Mouse (Mus musculus) thymus, adult 2 months (tissue): ENCODE data around the gene Svs1. TPM values are rescaled to one million over a fixed set of nuclear protein-coding genes. Genes with fewer than 3 reads are reported as not detected.
A peak's percentile ranks its signal among the peaks of the same experiment; 100 is the strongest.

Experiments
- DNase-seq: peaks from one replicate; pipeline ENCODE4 v3.0.0; 2021
- H3K27ac ChIP-seq: fragments of 200-500 bp; 2 replicates; pipeline ENCODE4 v1.5.1; 2012; ENCODE audit warnings: low read length, control low read depth; ENCODE audit not compliant: control insufficient read depth, insufficient read depth
- H3K27me3 ChIP-seq: fragments of 200-500 bp; 2 replicates; pipeline ENCODE4 v1.6.1; 2012; ENCODE audit warnings: mild to moderate bottlenecking, low read length, moderate library complexity, mixed read lengths; ENCODE audit not compliant: control insufficient read depth, insufficient read depth
- H3K36me3 ChIP-seq: fragments of 200-500 bp; 2 replicates; pipeline ENCODE4 v1.6.1; 2012; ENCODE audit warnings: mild to moderate bottlenecking, low read length, moderate library complexity; ENCODE audit not compliant: control insufficient read depth, insufficient read depth
- H3K4me1 ChIP-seq: fragments of 200-500 bp; replicated peaks from 2 replicates; pipeline ENCODE4 v1.6.1; 2012; ENCODE audit warnings: low read length; ENCODE audit not compliant: control insufficient read depth, insufficient read depth
- H3K4me3 ChIP-seq: fragments of 200-500 bp; 2 replicates; pipeline ENCODE4 v1.5.1; 2012; ENCODE audit warnings: mild to moderate bottlenecking, low read length, control low read depth, moderate library complexity; ENCODE audit not compliant: control insufficient read depth, insufficient read depth
- CTCF ChIP-seq: fragments of 200-500 bp; IDR thresholded peaks from 2 replicates; pipeline ENCODE4 v1.5.1; 2012; ENCODE audit warnings: mild to moderate bottlenecking, control low read depth, low read length, moderate library complexity, borderline replicate concordance; ENCODE audit not compliant: control insufficient read depth, poor library complexity, insufficient read depth; ENCODE audit errors: extremely low read depth
- POLR2A ChIP-seq: fragments of 200-500 bp; IDR thresholded peaks from 2 replicates; pipeline ENCODE4 v1.6.1; 2012; ENCODE audit warnings: mild to moderate bottlenecking, low read length, control low read depth, moderate library complexity; ENCODE audit not compliant: control insufficient read depth, poor library complexity, insufficient read depth; ENCODE audit errors: extremely low read depth
- WGBS: fragments of 180-500 bp; shearing (Covaris S2); methylation state at CpG from one replicate; pipeline ENCODE4 v1.1.7; 2018; 5-methylcytosine and 5-hydroxymethylcytosine counted together
- polyA plus RNA-seq: library from polyadenylated mRNA; depleted of rRNA; stranded (reverse); fragments of >200 nt; gene quantifications from 2 replicates; pipeline ENCODE4 v1.2.3, GENCODE M21; 2012

Gene Svs1
- polyA plus RNA-seq, 1 experiment = 0.11 TPM

DNA sequence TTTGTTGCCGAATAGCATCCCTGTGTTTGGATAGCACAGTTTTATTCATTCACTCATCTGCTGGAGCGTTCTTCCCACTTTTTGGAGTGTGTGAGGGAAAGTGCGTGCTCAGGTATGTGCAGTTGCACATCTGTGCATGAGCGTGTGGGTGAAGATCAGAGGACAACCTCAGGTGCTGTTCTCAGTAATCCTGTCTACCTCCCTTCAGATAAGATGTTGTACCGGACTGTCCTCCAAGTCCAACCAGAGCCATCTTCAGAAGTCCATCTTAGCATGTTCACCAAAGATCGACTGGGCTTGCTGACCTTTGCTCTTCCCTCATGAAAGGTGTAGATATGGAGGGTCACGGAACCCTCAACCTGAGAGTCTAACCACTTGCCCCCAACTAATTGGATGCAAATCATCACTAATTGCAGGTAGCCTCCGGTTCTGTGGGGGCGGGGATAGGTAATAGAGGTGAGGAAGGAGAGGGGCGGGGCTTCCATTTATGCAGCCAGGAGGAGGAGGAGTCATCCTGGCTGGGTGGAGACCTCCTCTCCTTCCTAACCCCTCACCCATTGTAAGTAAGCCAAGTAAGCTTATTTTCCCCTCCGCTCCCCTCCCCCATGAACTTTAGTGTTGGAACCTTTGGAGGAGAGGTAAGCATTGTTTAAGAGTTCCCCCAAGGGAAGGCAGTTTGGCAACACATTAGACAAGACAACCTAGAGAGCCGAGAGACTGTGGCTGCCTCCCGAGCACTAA is 21.9 kb downstream of the Svs1 start:
- TF ChIP-seq POLR2A = no peak
- TF ChIP-seq CTCF = no peak
- Histone ChIP-seq H3K27me3 (no peaks in the 10 kb centered on the region), H3K36me3 (no peaks in the 10 kb centered on the region), H3K27ac (no peak overlapping the region), H3K4me1 (peaks cover 7% of the 10 kb centered on the region), H3K4me3 (no peak overlapping the region)
- no peak for DNase-seq
- WGBS = 56% methylated on average over 13 of the region's 13 CpGs

DNA sequence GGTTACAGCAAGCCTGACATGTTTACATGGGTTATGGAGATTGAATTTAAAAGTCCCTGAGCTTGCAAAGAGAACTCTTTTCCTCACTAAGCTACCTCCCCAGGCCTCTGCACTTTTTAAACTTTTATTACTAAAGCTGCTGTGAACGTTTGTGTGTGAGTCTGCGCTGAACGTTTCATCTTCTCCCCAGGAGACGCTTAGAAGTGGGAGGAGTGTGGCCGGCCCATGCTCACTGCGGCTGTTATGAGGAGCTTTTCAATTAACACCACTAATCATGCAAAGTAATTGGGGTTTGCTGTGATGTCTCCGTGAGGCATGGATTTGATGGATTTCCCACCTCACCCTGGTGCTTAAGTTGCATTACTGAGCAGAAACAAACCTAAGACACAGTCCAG is 22.5 kb downstream of the Svs1 start:
- Histone ChIP-seq H3K27ac (no peak overlapping the region), H3K27me3 (no peaks in the 10 kb centered on the region), H3K4me3 (no peak overlapping the region), H3K4me1 (peaks cover 7% of the 10 kb centered on the region), H3K36me3 (no peaks in the 10 kb centered on the region)
- DNase-seq = no peak
- TF ChIP-seq CTCF (no peak), POLR2A (no peak)
- 85% methylated on average over 7 of the region's 7 CpGs for WGBS

DNA sequence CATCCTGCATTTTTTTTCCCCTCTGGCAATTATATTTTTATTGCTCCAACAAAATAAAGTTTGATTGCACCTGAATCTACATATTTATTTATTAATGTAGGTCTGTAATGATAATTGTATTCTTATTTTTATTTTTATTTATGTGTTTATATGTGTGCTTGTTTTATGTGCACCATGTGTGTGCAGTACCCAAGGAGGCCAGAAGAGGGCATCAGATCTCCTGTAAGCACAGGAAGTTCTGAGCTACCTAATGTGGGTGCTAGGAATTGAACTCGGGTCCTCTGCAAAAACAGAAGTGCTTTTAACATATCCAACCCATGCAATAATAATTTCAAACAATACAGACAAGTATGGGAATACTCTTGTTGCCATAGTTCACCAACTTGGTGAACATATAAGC is 23.0 kb downstream of the Svs1 start:
- WGBS = 100% methylated on average over 1 of the region's 1 CpGs
- TF ChIP-seq CTCF = no peak
- TF ChIP-seq POLR2A = no peak

DNA sequence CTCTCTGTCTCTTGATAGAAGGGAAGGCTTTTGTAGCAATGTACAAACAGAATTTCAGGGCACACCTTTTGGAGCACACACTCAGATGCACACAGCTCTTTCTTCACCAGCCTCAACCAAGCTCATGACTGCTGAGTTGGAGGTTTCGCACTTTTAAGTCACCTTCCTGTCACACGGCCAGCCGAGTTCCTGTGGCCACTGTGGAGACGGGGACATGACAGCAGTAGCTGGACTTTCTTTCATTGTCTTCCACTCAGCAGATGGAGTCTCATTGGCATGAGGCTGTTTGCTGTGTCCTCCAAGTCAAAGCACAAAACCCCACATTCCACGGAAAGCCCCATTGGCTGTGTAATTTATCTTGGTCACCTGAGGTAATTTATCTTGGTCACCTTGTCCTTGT is 24.5 kb downstream of the Svs1 start:
- no peak for DNase-seq
- Histone ChIP-seq H3K27ac (no peak overlapping the region), H3K27me3 (no peaks in the 10 kb centered on the region), H3K4me3 (no peak overlapping the region), H3K4me1 (peaks cover 7% of the 10 kb centered on the region), H3K36me3 (no peaks in the 10 kb centered on the region)
- no peak for TF ChIP-seq POLR2A
- no peak for TF ChIP-seq CTCF
- 64% methylated on average over 5 of the region's 5 CpGs for WGBS

More for the DNA sequence above, 23.0 kb downstream of the Svs1 start:
- H3K27ac ChIP-seq = no peak overlapping the region
- peaks cover 7% of the 10 kb centered on the region for H3K4me1 ChIP-seq
- H3K4me3 ChIP-seq = no peak overlapping the region
- no peaks in the 10 kb centered on the region for H3K27me3 ChIP-seq
- DNase-seq = no peak
- no peaks in the 10 kb centered on the region for H3K36me3 ChIP-seq

DNA sequence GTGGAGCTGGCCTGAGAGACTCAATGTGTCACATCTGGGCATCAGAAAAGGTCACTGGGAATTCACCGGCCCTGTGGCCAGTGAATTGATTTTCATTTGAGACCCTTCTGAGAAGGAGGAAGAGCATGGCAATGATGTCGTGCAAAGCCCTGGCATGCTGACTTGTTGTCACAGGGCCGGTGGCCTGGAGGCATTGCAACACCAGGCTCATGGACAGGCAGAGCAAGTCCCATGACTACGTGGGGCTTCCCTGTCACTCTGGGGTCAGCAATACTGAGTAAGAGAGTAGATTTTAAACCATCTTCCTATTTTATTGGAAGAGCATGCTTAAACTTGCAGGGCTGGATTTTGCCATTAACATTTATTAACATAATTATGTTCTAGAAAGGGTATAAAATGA is 26.4 kb downstream of the Svs1 start:
- no peak for DNase-seq
- WGBS = 93% methylated on average over 4 of the region's 4 CpGs
- no peaks in the 10 kb centered on the region for H3K27me3 ChIP-seq
- no peaks in the 10 kb centered on the region for H3K36me3 ChIP-seq
- H3K27ac ChIP-seq = peak overlapping the region; percentile 75
- peaks cover 12% of the 10 kb centered on the region for H3K4me1 ChIP-seq
- TF ChIP-seq POLR2A = no peak
- no peak for TF ChIP-seq CTCF
- no peak overlapping the region for H3K4me3 ChIP-seq

DNA sequence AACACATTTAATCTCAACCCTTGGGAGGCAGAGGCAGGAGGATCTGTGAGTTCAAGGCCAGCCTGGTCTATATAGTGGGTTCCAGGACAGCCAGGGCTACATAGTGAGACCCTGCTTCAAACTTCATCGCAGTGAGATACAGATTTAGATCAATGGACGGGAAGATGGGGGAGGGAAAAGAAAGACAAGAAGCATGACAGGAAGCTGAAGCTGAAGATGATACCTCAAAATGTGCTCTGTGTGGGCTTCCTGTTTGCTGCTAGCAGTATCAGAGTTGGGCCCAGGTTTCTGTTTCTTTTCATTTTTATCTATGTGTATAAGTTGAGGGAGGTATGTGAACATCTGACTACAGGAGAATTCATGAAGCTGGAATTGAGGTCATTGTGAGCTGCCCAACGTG is 26.8 kb downstream of the Svs1 start:
- DNase-seq = no peak
- no peaks in the 10 kb centered on the region for H3K27me3 ChIP-seq
- TF ChIP-seq CTCF = no peak
- no peak for TF ChIP-seq POLR2A
- H3K36me3 ChIP-seq = no peaks in the 10 kb centered on the region
- WGBS = 30% methylated on average over 3 of the region's 3 CpGs
- no peak overlapping the region for H3K4me3 ChIP-seq
- H3K4me1 ChIP-seq = peaks cover 12% of the 10 kb centered on the region
- H3K27ac ChIP-seq = peak overlapping the region; percentile 75

DNA sequence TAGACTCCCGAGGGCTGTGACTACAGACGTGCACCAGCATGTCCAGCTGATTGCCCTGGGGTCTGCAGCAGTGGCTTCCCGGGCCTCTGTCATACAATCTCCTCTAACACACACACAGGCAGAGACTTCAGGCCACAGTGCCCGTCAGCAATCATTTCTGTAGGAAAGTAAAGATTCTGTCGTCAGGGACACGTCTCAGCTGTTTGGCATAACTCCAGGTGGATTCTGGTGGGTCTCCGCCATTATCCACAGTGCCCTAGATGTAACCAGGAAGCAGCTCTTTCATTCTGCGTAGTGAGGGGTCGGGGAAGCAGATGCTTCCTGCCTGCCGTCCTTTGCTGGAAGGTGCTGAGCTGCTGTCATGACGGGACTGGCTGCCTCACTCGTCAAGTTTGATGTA is 30.5 kb downstream of the Svs1 start:
- Histone ChIP-seq H3K27me3 (no peaks in the 10 kb centered on the region), H3K36me3 (no peaks in the 10 kb centered on the region), H3K27ac (peak overlapping the region; percentile 20; the same call in 1 of the 2 replicates), H3K4me1 (peaks cover 23% of the 10 kb centered on the region), H3K4me3 (peak overlapping the region; percentile 10)
- DNase-seq = peak; percentile 20
- TF ChIP-seq POLR2A (no peak), CTCF (no peak)
- WGBS = 6% methylated on average over 12 of the region's 12 CpGs
